8 mouse cellular contexts compared by ENCODE assay signal in the genomic region with DNA sequence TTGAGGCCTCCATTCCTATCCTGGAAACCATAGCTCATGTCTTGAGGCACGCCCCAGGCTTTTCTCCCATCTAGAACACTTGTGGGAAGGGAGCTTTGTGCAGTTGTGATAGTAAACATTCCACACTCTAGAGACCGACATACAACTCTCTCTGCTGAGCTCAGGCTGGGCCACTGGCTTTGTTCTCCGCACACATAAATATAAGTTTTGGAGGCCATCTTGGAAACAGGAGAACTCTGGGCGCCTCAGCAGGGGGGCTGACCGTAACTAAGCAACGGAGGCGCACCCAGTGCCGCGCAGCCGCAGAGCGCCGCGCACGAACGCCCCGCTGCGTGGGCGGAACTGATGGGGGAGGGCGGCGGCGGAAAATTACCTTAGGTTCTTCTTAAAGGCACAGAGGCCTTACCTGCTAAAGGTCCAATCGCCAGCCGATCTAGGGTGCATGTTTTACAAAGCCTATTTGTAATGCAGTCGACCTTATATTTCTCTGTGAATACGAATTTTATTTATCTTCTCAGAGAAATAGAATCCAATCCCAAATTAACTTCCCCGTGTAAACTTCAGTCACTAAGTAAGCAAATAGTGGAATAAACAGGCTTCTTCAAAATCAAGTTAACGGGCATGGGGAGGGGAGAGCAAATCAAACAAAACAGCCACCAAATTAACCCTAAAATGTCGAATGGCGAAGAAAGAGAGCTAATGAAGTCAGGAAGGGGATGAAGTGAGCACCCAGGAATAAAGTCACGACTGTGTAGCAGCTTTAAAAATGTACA.
DNase-seq lines count a peak whose midpoint lies in the region; ATAC-seq and TF ChIP-seq lines count a peak whose summit lies in the region.

No protein-coding gene starts in this region.

- peaks cover 12 to 22% of the 10 kb centered on the region in 2 experiments for H3K4me1 ChIP-seq in ES-E14 (ENCODE audit: control insufficient read depth in 2 of 2, insufficient read depth in 2 of 2, low read length in 2 of 2, poor library complexity in 1 of 2)
- H3K4me1 ChIP-seq in forebrain, embryonic 13.5 days, result peaks cover 13% of the 10 kb centered on the region
- H3K4me1 ChIP-seq in lung, adult 2 months (ENCODE audit: control insufficient read depth, insufficient read depth, low read length), result peaks cover 4% of the 10 kb centered on the region
- H3K4me1 ChIP-seq in neural tube, embryonic 15.5 days, result peaks cover 19% of the 10 kb centered on the region

- no peaks in the 10 kb centered on the region for H3K9me3 ChIP-seq in ES-E14 (ENCODE audit: control insufficient read depth, insufficient read depth, low read depth, low read length)
- no peaks in the 10 kb centered on the region for H3K9me3 ChIP-seq in forebrain, embryonic 13.5 days (replicated peaks)
- H3K9me3 ChIP-seq in neural tube, embryonic 15.5 days (replicated peaks), result no peaks in the 10 kb centered on the region

- H3K27me3 ChIP-seq in forebrain, embryonic 13.5 days, result no peaks in the 10 kb centered on the region
- no peaks in the 10 kb centered on the region for H3K27me3 ChIP-seq in neural tube, embryonic 15.5 days (replicated peaks)

- peak; percentile 92 for DNase-seq in ES-E14 (ENCODE audit: low read depth, low spot score)
- DNase-seq in heart, postnatal 10 days, result peak; percentile 96
- DNase-seq in layer of hippocampus, adult 18-20 months (ENCODE audit: low spot score in 2 of 2), result peak; percentile 92 to 96
- DNase-seq in lung, adult 2 months, result peak; percentile 92
- peak; percentile 96 for DNase-seq in testis, postnatal 10 days (ENCODE audit: low spot score)

- peak overlapping the region; percentile 66 for H3K4me2 ChIP-seq in forebrain, embryonic 13.5 days
- H3K4me2 ChIP-seq in neural tube, embryonic 15.5 days, result peak overlapping the region; percentile 57

- no peak; the same call in 1 of the 2 replicates for TF ChIP-seq POLR2A in lung, adult 2 months (IDR thresholded peaks at IDR 0.05; ENCODE audit: borderline replicate concordance, extremely low read depth, low read depth, low read length)

- no peak for TF ChIP-seq CTCF in lung, adult 2 months (IDR thresholded peaks at IDR 0.05; ENCODE audit: insufficient read depth, low read length)

- WGBS in forebrain, embryonic 13.5 days, result 2% methylated on average over 30 of the region's 30 CpGs
- WGBS in lung, adult 2 months, result 3% methylated on average over 30 of the region's 30 CpGs
- 1% methylated on average over 30 of the region's 30 CpGs for WGBS in neural tube, embryonic 15.5 days

- no peaks in the 10 kb centered on the region for H3K36me3 ChIP-seq in ES-E14 (ENCODE audit: control insufficient read depth, insufficient read depth, low read length, poor library complexity, severe bottlenecking)
- no peaks in the 10 kb centered on the region for H3K36me3 ChIP-seq in forebrain, embryonic 13.5 days (ENCODE audit: poor library complexity, severe bottlenecking)
- H3K36me3 ChIP-seq in neural tube, embryonic 15.5 days, result no peaks in the 10 kb centered on the region

- peak; percentile 84 for ATAC-seq in cerebellum, adult (ENCODE audit: insufficient number of reproducible peaks, low FRiP score, low TSS enrichment)
- peak; percentile 92 for ATAC-seq in forebrain, embryonic 13.5 days
- ATAC-seq in neural tube, embryonic 15.5 days (ENCODE audit: low FRiP score), result peak; percentile 92

- in situ Hi-C loops in ES-E14 (cut with MboI; ENCODE audit: low sequenced_read_pairs in 2 of 2, unreplicated experiment in 2 of 2), result no loop called here

- H3K27ac ChIP-seq in ES-E14 (ENCODE audit: insufficient read depth, low read depth, low read length, poor library complexity, severe bottlenecking), result peak overlapping the region; percentile 81
- peak overlapping the region; percentile 92 for H3K27ac ChIP-seq in forebrain, embryonic 13.5 days
- peak overlapping the region; percentile 88 for H3K27ac ChIP-seq in neural tube, embryonic 15.5 days (replicated peaks)

- H3K9ac ChIP-seq in ES-E14 (ENCODE audit: insufficient read depth, low read depth, low read length, poor library complexity, severe bottlenecking), result 0 out of 2 replicates have a peak overlapping the region, but pooled peaks have one; percentile 30
- H3K9ac ChIP-seq in forebrain, embryonic 13.5 days, result peak overlapping the region; percentile 67
- H3K9ac ChIP-seq in neural tube, embryonic 15.5 days (replicated peaks), result peak overlapping the region; percentile 51

- intact Hi-C loops in heart, postnatal 10 days (cut with DNase I), result loop anchor here (1.0 kb wide), 1 partner anchor 9 kb away; no protein-coding TSS in a partner anchor

- H3K4me3 ChIP-seq in ES-E14 (ENCODE audit: insufficient read depth in 1 of 2, low read depth in 1 of 2, low read length in 2 of 2, poor library complexity in 1 of 2, severe bottlenecking in 1 of 2), result peak overlapping the region; percentile 11 to 61; a peak in 3 of 4 replicates
- H3K4me3 ChIP-seq in forebrain, embryonic 13.5 days, result peak overlapping the region; percentile 34
- H3K4me3 ChIP-seq in lung, adult 2 months (replicated peaks; ENCODE audit: extremely low read depth, low read depth, low read length), result peak overlapping the region; percentile 65
- H3K4me3 ChIP-seq in neural tube, embryonic 15.5 days (replicated peaks), result peak overlapping the region; percentile 33

TF ChIP-seq in ES-E14, 5 proteins besides CTCF, POLR2A, EP300 and RAD21:
- TF ChIP-seq CHD2 (IDR thresholded peaks at IDR 0.05; ENCODE audit: low read depth, low read length) (no peak), MAFK (IDR thresholded peaks at IDR 0.05; ENCODE audit: insufficient read depth, low read depth, low read length) (no peak), ZNF384 (IDR thresholded peaks at IDR 0.05; ENCODE audit: low read depth, low read length) (no peak), HCFC1 (IDR thresholded peaks at IDR 0.05; ENCODE audit: borderline replicate concordance, insufficient read depth, low read length) (no peak), ZC3H11A (IDR thresholded peaks at IDR 0.05; ENCODE audit: borderline replicate concordance, low read depth, low read length) (no peak)
TF ChIP-seq in ES-E14: peak in this region for 0.

Comparison
In these comparisons a context has a peak if more than half of its experiments do, and no peak if none do; other contexts are left out.
1. Peak in every context shown above with its lines: DNase-seq, ATAC-seq, H3K4me3 ChIP-seq and H3K27ac ChIP-seq.